Mouse (Mus musculus) bone marrow, adult 2 months (tissue): ENCODE measurements around the gene Tanc1.

Experiments
- CTCF ChIP-seq: fragments of 200-500 bp; IDR thresholded peaks from 2 replicates; pipeline ENCODE4 v1.5.1; 2011; ENCODE audit warnings: low read length, control low read depth; ENCODE audit not compliant: control insufficient read depth, insufficient read depth
- POLR2A ChIP-seq: fragments of 200-500 bp; IDR thresholded peaks from 2 replicates; pipeline ENCODE4 v1.6.1; 2011; ENCODE audit warnings: low read depth, mild to moderate bottlenecking, control low read depth, low read length, borderline replicate concordance; ENCODE audit not compliant: control insufficient read depth

- TF ChIP-seq POLR2A (no peak), CTCF (no peak)
Measured at GRCm38 (mm10) chr2:59611216-59611810, 529 bp upstream of the Tanc1 start.
